Mouse (Mus musculus) bone marrow macrophage, adult 2 months (primary cell): Measurements from ENCODE around the gene D8Ertd738e.

Source experiments
- CTCF ChIP-seq: IDR thresholded peaks from 2 replicates; pipeline ENCODE4 v1.5.1; 2012; ENCODE audit warnings: low read depth, mild to moderate bottlenecking, low read length, moderate library complexity
- POLR2A ChIP-seq: IDR thresholded peaks from 2 replicates; pipeline ENCODE4 v1.6.1; 2012; ENCODE audit warnings: mild to moderate bottlenecking, low read depth, low read length, borderline replicate concordance

DNA sequence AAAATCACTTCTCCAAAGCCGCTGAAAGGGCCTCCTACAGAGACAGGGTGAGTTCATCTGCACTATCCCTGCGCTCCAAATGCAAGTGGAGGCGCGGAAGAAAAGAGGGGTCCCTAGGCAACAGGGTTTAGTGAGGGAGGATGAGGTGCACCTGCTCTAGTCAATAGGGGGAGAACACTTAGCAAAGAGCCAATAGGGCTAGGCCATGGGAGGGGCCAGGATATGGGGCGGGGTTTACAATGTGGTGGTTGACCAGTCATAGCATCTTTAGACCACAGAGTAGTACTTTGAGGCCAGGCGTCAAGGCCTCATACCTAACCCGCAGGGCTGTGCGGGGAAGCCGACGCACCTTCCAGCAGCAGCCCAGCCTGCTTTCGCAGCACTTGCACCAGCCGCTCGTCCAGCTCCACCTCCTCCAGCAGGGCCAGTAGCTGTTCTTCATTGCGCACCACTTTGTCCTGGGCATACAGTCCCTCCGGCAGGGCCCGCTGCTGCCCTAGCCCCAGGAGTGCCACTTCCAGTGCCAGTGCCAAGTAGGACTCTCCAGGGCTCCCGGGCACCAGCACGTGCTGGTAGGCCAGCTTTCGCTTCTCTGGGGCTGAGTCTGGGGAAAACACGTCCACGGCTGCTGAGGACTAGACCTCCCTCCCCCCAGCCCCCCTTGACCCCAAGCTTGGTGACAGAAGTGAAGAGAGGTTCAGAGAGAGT, 26.0 kb downstream of the D8Ertd738e start:
- TF ChIP-seq POLR2A (no peak), CTCF (no peak)
